Mouse (Mus musculus): ENCODE measurements around the gene Sult4a1. TPM values are rescaled to one million over a fixed set of nuclear protein-coding genes. Genes with fewer than 3 reads are reported as not detected.

The Sult4a1 gene
- polyA plus RNA-seq, 1 experiment from 2014 or later = 0.22 TPM

- no peak for DNase-seq (ENCODE audit: low spot score)
These were observed 56.0 kb downstream of the Sult4a1 start for GRCm38 (mm10) chr15:84049570-84049969.

- no peak for DNase-seq (ENCODE audit: low spot score)
These were observed 60.0 kb downstream of the Sult4a1 start for GRCm38 (mm10) chr15:84045562-84045961.

GRCm38 (mm10) chr15:84037067-84037466 is 68.5 kb downstream of the Sult4a1 start:
- no peak for DNase-seq (ENCODE audit: low spot score)

Other genes starting within 250 kb of the Sult4a1 start
- gene Efcab6, start 40.4 kb downstream of the Sult4a1 start, polyA plus RNA-seq (2015; fragmentation: Nextera tagmentation; extraction: Ambion mirVana) = 0.34 and 0.49 TPM in 2 replicates
- gene Pnpla5, start 17.4 kb upstream of the Sult4a1 start, polyA plus RNA-seq (2015; fragmentation: Nextera tagmentation; extraction: Ambion mirVana) = 0.07 and 0.09 TPM in 2 replicates
- 1.3 and 2.1 TPM in 2 replicates for gene Pnpla3, start 62.1 kb upstream of the Sult4a1 start, polyA plus RNA-seq (2015; fragmentation: Nextera tagmentation; extraction: Ambion mirVana)
- 127 and 128 TPM in 2 replicates for gene Samm50, start 86.5 kb upstream of the Sult4a1 start, polyA plus RNA-seq (2015; fragmentation: Nextera tagmentation; extraction: Ambion mirVana)
- 2.8 and 3.1 TPM in 2 replicates for gene Parvb, start 126.3 kb upstream of the Sult4a1 start, polyA plus RNA-seq (2015; fragmentation: Nextera tagmentation; extraction: Ambion mirVana)
- 130 and 155 TPM in 2 replicates for gene Parvg, start 218.3 kb upstream of the Sult4a1 start, polyA plus RNA-seq (2015; fragmentation: Nextera tagmentation; extraction: Ambion mirVana)

Measured in thymus, postnatal 0 days (tissue).